Mouse (Mus musculus): Measurements from ENCODE around the gene Gpc6.
"Not testable (repeated sequence)": the region's sequence is repeated elsewhere in the genome, so short reads cannot be mapped to it uniquely, and the experiment has no call there.

Gpc6 gene

GRCm38 (mm10) chr14:117369331-117369866, 444.3 kb downstream of the Gpc6 start:
- no peak for DNase-seq (ENCODE audit: low spot score)

GRCm38 (mm10) chr14:117376822-117377376, 451.8 kb downstream of the Gpc6 start:
- DNase-seq (ENCODE audit: low spot score): peak; percentile 49

- peak; percentile 27 for DNase-seq (ENCODE audit: low spot score)
These were observed 454.9 kb downstream of the Gpc6 start for GRCm38 (mm10) chr14:117379979-117380378.

- DNase-seq (ENCODE audit: low spot score): peak; percentile 52
These were observed 458.1 kb downstream of the Gpc6 start for GRCm38 (mm10) chr14:117383188-117383587.

GRCm38 (mm10) chr14:117384096-117384770, 459.1 kb downstream of the Gpc6 start:
- DNase-seq (ENCODE audit: low spot score): no peak

- DNase-seq (ENCODE audit: low spot score): no peak
These were observed 460.7 kb downstream of the Gpc6 start for GRCm38 (mm10) chr14:117385731-117386270.

- no peak for DNase-seq (ENCODE audit: low spot score)
These were observed 465.7 kb downstream of the Gpc6 start for GRCm38 (mm10) chr14:117390794-117391320.

- DNase-seq (ENCODE audit: low spot score): no peak
These were observed 466.3 kb downstream of the Gpc6 start for GRCm38 (mm10) chr14:117391412-117391811.

GRCm38 (mm10) chr14:117397165-117397564, 472.1 kb downstream of the Gpc6 start:
- DNase-seq (ENCODE audit: low spot score): no peak

- DNase-seq (ENCODE audit: low spot score): no peak
These were observed 482.9 kb downstream of the Gpc6 start for GRCm38 (mm10) chr14:117407824-117408524.

GRCm38 (mm10) chr14:117408525-117408835, 483.4 kb downstream of the Gpc6 start:
- DNase-seq (ENCODE audit: low spot score): no peak

- no peak for DNase-seq (ENCODE audit: low spot score)
These were observed 484.7 kb downstream of the Gpc6 start for GRCm38 (mm10) chr14:117409778-117410177.

- DNase-seq (ENCODE audit: low spot score): no peak
These were observed 485.4 kb downstream of the Gpc6 start for GRCm38 (mm10) chr14:117410511-117410910.

GRCm38 (mm10) chr14:117415045-117415444, 489.9 kb downstream of the Gpc6 start:
- no peak for DNase-seq (ENCODE audit: low spot score)

GRCm38 (mm10) chr14:117419561-117420218, 494.6 kb downstream of the Gpc6 start:
- DNase-seq (ENCODE audit: low spot score): no peak

- no peak for DNase-seq (ENCODE audit: low spot score)
These were observed 496.1 kb downstream of the Gpc6 start for GRCm38 (mm10) chr14:117421170-117421569.

GRCm38 (mm10) chr14:117426116-117426515, 501.0 kb downstream of the Gpc6 start:
- peak; percentile 17 for DNase-seq (ENCODE audit: low spot score)

GRCm38 (mm10) chr14:117427776-117428175, 502.7 kb downstream of the Gpc6 start:
- DNase-seq (ENCODE audit: low spot score): no peak

- DNase-seq (ENCODE audit: low spot score): no peak
These were observed 510.6 kb downstream of the Gpc6 start for GRCm38 (mm10) chr14:117435739-117436138.

- DNase-seq (ENCODE audit: low spot score): not testable (repeated sequence)
These were observed 521.6 kb downstream of the Gpc6 start for GRCm38 (mm10) chr14:117446675-117447231.

- DNase-seq (ENCODE audit: low spot score): no peak
These were observed 526.4 kb downstream of the Gpc6 start for GRCm38 (mm10) chr14:117451391-117451991.
